ENCODE assay signal across 9 mouse cellular contexts in genomic region chr16:18213689-18214088, GRCm38 (mm10). TPM values are rescaled to one million over a fixed set of nuclear protein-coding genes. Genes with fewer than 3 reads are reported as not detected.
A peak's percentile ranks its signal among the peaks of the same experiment; 100 is the strongest.
DNase-seq lines count a peak whose midpoint lies in the region; ATAC-seq and TF ChIP-seq lines count a peak whose summit lies in the region.
"Had no signal": no experiment of that assay in that cellular context is flagged by ENCODE, and none has a peak within 500 bp of the region (broad histone marks: within the 10 kb centered on the region; RNA-seq: fewer than 3 reads in every experiment).

No protein-coding gene starts in this region.

- peak; percentile 93 for ATAC-seq in forebrain, embryonic 11.5 days (replicated peaks; ENCODE audit: low FRiP score)
- peak; percentile 91 for ATAC-seq in neural tube, embryonic 14.5 days (ENCODE audit: low read depth)

- 29% methylated on average over 6 of the region's 6 CpGs for WGBS in forebrain, embryonic 11.5 days
- WGBS in neural tube, embryonic 14.5 days, result 12% methylated on average over 6 of the region's 6 CpGs
- WGBS in thymus, adult 2 months, result 79% methylated on average over 6 of the region's 6 CpGs
- 62% methylated on average over 6 of the region's 6 CpGs for WGBS in heart, embryonic 10.5 days

- no peaks in the 10 kb centered on the region; the same call in 1 of the 2 replicates for H3K27me3 ChIP-seq in forebrain, embryonic 11.5 days (ENCODE audit: control insufficient read depth, insufficient read depth, low read length)
- H3K27me3 ChIP-seq in neural tube, embryonic 14.5 days (ENCODE audit: control insufficient read depth, insufficient read depth, low read length), result no peaks in the 10 kb centered on the region
- H3K27me3 ChIP-seq in thymus, adult 2 months (ENCODE audit: control insufficient read depth, insufficient read depth, low read length), result no peaks in the 10 kb centered on the region
- peaks cover 26% of the 10 kb centered on the region; the same call in 1 of the 2 replicates for H3K27me3 ChIP-seq in heart, embryonic 10.5 days (ENCODE audit: insufficient read depth, poor library complexity, severe bottlenecking)

- peak overlapping the region; percentile 71 for H3K27ac ChIP-seq in forebrain, embryonic 11.5 days (ENCODE audit: low read depth, low read length)
- H3K27ac ChIP-seq in neural tube, embryonic 14.5 days (ENCODE audit: low read depth, low read length), result peak overlapping the region; percentile 79
- no peak overlapping the region for H3K27ac ChIP-seq in thymus, adult 2 months (ENCODE audit: control insufficient read depth, insufficient read depth, low read length)
- H3K27ac ChIP-seq in heart, embryonic 10.5 days, result no peak overlapping the region

- peaks cover 12% of the 10 kb centered on the region for H3K4me1 ChIP-seq in forebrain, embryonic 11.5 days (replicated peaks; ENCODE audit: control insufficient read depth, insufficient read depth, low read length)
- peaks cover 33% of the 10 kb centered on the region for H3K4me1 ChIP-seq in neural tube, embryonic 14.5 days (ENCODE audit: control insufficient read depth, insufficient read depth, low read length)
- H3K4me1 ChIP-seq in thymus, adult 2 months (replicated peaks; ENCODE audit: control insufficient read depth, insufficient read depth, low read length), result peaks cover 3% of the 10 kb centered on the region
- H3K4me1 ChIP-seq in heart, embryonic 10.5 days, result peaks cover 29% of the 10 kb centered on the region

- H3K4me3 ChIP-seq in forebrain, embryonic 11.5 days (ENCODE audit: low read depth, low read length), result no peak overlapping the region
- H3K4me3 ChIP-seq in neural tube, embryonic 14.5 days (ENCODE audit: low read depth, low read length), result peak overlapping the region; percentile 22; the same call in 1 of the 2 replicates
- H3K4me3 ChIP-seq in thymus, adult 2 months (ENCODE audit: control insufficient read depth, insufficient read depth, low read length), result no peak overlapping the region
- H3K4me3 ChIP-seq in heart, embryonic 10.5 days, result no peak overlapping the region

- peak overlapping the region; percentile 31; the same call in 1 of the 2 replicates for H3K9ac ChIP-seq in forebrain, embryonic 11.5 days (ENCODE audit: low read length)
- 0 out of 2 replicates have a peak overlapping the region, but pooled peaks have one; percentile 41 for H3K9ac ChIP-seq in neural tube, embryonic 14.5 days (replicated peaks; ENCODE audit: low read depth, low read length)

- peak; percentile 95 for DNase-seq in embryo, embryonic 10.5 days (ENCODE audit: low spot score)
- peak; percentile 89 for DNase-seq in forebrain, embryonic 11.5 days (ENCODE audit: low spot score)
- DNase-seq in layer of hippocampus, postnatal 14 days (ENCODE audit: low spot score in 2 of 2), result peak; percentile 69 to 74
- DNase-seq in thymus, adult 2 months, result no peak
- no peak for DNase-seq in ovary, postnatal 36 days (ENCODE audit: low spot score)
- DNase-seq in heart, embryonic 10.5 days (ENCODE audit: low spot score), result no peak
- DNase-seq in heart, adult 8-10 months (ENCODE audit: low spot score), result no peak
- DNase-seq: kidney, postnatal 36 days had no signal

- H3K9me3 ChIP-seq in forebrain, embryonic 11.5 days (ENCODE audit: control insufficient read depth, low read length), result no peaks in the 10 kb centered on the region
- H3K9me3 ChIP-seq in neural tube, embryonic 14.5 days (ENCODE audit: control insufficient read depth, low read length), result no peaks in the 10 kb centered on the region
- no peaks in the 10 kb centered on the region for H3K9me3 ChIP-seq in heart, embryonic 10.5 days

- H3K4me2 ChIP-seq in forebrain, embryonic 11.5 days (ENCODE audit: low read depth, low read length, severe bottlenecking), result peak overlapping the region; percentile 33; the same call in 1 of the 2 replicates
- H3K4me2 ChIP-seq in neural tube, embryonic 14.5 days (ENCODE audit: low read depth, low read length), result peak overlapping the region; percentile 42

- no peaks in the 10 kb centered on the region for H3K36me3 ChIP-seq in forebrain, embryonic 11.5 days (ENCODE audit: control insufficient read depth, insufficient read depth, low read length)
- no peaks in the 10 kb centered on the region for H3K36me3 ChIP-seq in neural tube, embryonic 14.5 days (ENCODE audit: control insufficient read depth, insufficient read depth, low read length)
- no peaks in the 10 kb centered on the region for H3K36me3 ChIP-seq in thymus, adult 2 months (ENCODE audit: control insufficient read depth, insufficient read depth, low read length)
- H3K36me3 ChIP-seq in heart, embryonic 10.5 days, result no peaks in the 10 kb centered on the region

- TF ChIP-seq CTCF in thymus, adult 2 months (IDR thresholded peaks at IDR 0.05; ENCODE audit: borderline replicate concordance, control insufficient read depth, extremely low read depth, insufficient read depth, low read length, poor library complexity), result no peak

- no peak for TF ChIP-seq POLR2A in thymus, adult 2 months (IDR thresholded peaks at IDR 0.05; ENCODE audit: control insufficient read depth, extremely low read depth, insufficient read depth, low read length, poor library complexity)

RNA-seq across cellular contexts. Expression of gene Ccdc188, which starts 4.0 kb away (rescaled TPM):
- polyA plus RNA-seq in forebrain, embryonic 11.5 days (2014; fragmentation: Nextera tagmentation; extraction: Ambion mirVana), result not detected in 2 replicates
- not detected for total RNA-seq in layer of hippocampus, postnatal 14 days (2021)
- polyA plus RNA-seq in neural tube, embryonic 14.5 days (2014; fragmentation: Nextera tagmentation; extraction: Ambion mirVana), result not detected in 2 replicates
- polyA plus RNA-seq in thymus, adult 2 months (2012; rRNA removed), result 0.08 TPM in 2 replicates
- not detected in 2 replicates for polyA plus RNA-seq in heart, embryonic 10.5 days (2016; fragmentation: Nextera tagmentation; extraction: Ambion mirVana)
- not detected for total RNA-seq in heart, adult 8-10 months (2022)

RNA-seq across cellular contexts. Expression of gene Zdhhc8, which starts 21.2 kb away (rescaled TPM):
- polyA plus RNA-seq in forebrain, embryonic 11.5 days (2014; fragmentation: Nextera tagmentation; extraction: Ambion mirVana), result 15.8 and 18.6 TPM in 2 replicates
- total RNA-seq in layer of hippocampus, postnatal 14 days (2021), result 10 to 100 TPM; 84.1 to 84.6 TPM
- 12.2 and 13.9 TPM in 2 replicates for polyA plus RNA-seq in neural tube, embryonic 14.5 days (2014; fragmentation: Nextera tagmentation; extraction: Ambion mirVana)
- 316 and 374 TPM in 2 replicates for polyA plus RNA-seq in thymus, adult 2 months (2012; rRNA removed)
- polyA plus RNA-seq in heart, embryonic 10.5 days (2016; fragmentation: Nextera tagmentation; extraction: Ambion mirVana), result 21.2 and 27.5 TPM in 2 replicates
- 10 to 100 TPM; 19.5 to 24.0 (median 20.8) TPM for total RNA-seq in heart, adult 8-10 months (2022)

RNA-seq across cellular contexts. Expression of gene Trmt2a, which starts 34.8 kb away (rescaled TPM):
- 110 TPM in 2 replicates for polyA plus RNA-seq in forebrain, embryonic 11.5 days (2014; fragmentation: Nextera tagmentation; extraction: Ambion mirVana)
- total RNA-seq in layer of hippocampus, postnatal 14 days (2021), result 10 to 100 TPM; 44.6 to 61.7 TPM
- polyA plus RNA-seq in neural tube, embryonic 14.5 days (2014; fragmentation: Nextera tagmentation; extraction: Ambion mirVana), result 78.4 and 81.5 TPM in 2 replicates
- 96.3 and 98.4 TPM in 2 replicates for polyA plus RNA-seq in thymus, adult 2 months (2012; rRNA removed)
- 83.3 and 111 TPM in 2 replicates for polyA plus RNA-seq in heart, embryonic 10.5 days (2016; fragmentation: Nextera tagmentation; extraction: Ambion mirVana)
- 10 to 100 TPM; 15.8 to 19.5 (median 17.7) TPM for total RNA-seq in heart, adult 8-10 months (2022)

RNA-seq across cellular contexts. Expression of gene Ranbp1, which starts 34.8 kb away (rescaled TPM):
- polyA plus RNA-seq in forebrain, embryonic 11.5 days (2014; fragmentation: Nextera tagmentation; extraction: Ambion mirVana), result 1,172 and 1,252 TPM in 2 replicates
- 100 to 1,000 TPM in 1 of 2 experiments, 10 to 100 TPM in 1; 98.3 to 104 TPM for total RNA-seq in layer of hippocampus, postnatal 14 days (2021)
- 400 and 407 TPM in 2 replicates for polyA plus RNA-seq in neural tube, embryonic 14.5 days (2014; fragmentation: Nextera tagmentation; extraction: Ambion mirVana)
- polyA plus RNA-seq in thymus, adult 2 months (2012; rRNA removed), result 81.8 and 116 TPM in 2 replicates
- 601 and 873 TPM in 2 replicates for polyA plus RNA-seq in heart, embryonic 10.5 days (2016; fragmentation: Nextera tagmentation; extraction: Ambion mirVana)
- 10 to 100 TPM; 30.5 to 40.3 (median 34.7) TPM for total RNA-seq in heart, adult 8-10 months (2022)

RNA-seq across cellular contexts. Expression of gene Gm49776, which starts 44.4 kb away (rescaled TPM):
- polyA plus RNA-seq in forebrain, embryonic 11.5 days (2014; fragmentation: Nextera tagmentation; extraction: Ambion mirVana), result 6.2 TPM in 1 of 2 replicates, not detected in the other
- total RNA-seq in layer of hippocampus, postnatal 14 days (2021), result not detected
- not detected in 2 replicates for polyA plus RNA-seq in neural tube, embryonic 14.5 days (2014; fragmentation: Nextera tagmentation; extraction: Ambion mirVana)
- not detected in 2 replicates for polyA plus RNA-seq in thymus, adult 2 months (2012; rRNA removed)
- polyA plus RNA-seq in heart, embryonic 10.5 days (2016; fragmentation: Nextera tagmentation; extraction: Ambion mirVana), result 1.4 and 4.0 TPM in 2 replicates
- total RNA-seq in heart, adult 8-10 months (2022), result not detected

Comparison
In these comparisons a context has a peak if more than half of its experiments do, and no peak if none do; other contexts are left out.
1. DNase-seq: peak in embryo, embryonic 10.5 days (single experiment), forebrain, embryonic 11.5 days (single experiment) and layer of hippocampus, postnatal 14 days (2 of 2); none in thymus, adult 2 months (single experiment), ovary, postnatal 36 days (single experiment), heart, embryonic 10.5 days (single experiment) and heart, adult 8-10 months (single experiment).
2. H3K27ac ChIP-seq: peak in forebrain, embryonic 11.5 days (single experiment) and neural tube, embryonic 14.5 days (single experiment); none in thymus, adult 2 months (single experiment) and heart, embryonic 10.5 days (single experiment).
3. RNA of gene Zdhhc8, which starts 21.2 kb away (polyA plus RNA-seq): 316 to 374 TPM in thymus, adult 2 months; 21.2 to 27.5 TPM in heart, embryonic 10.5 days, 15.8 to 18.6 TPM in forebrain, embryonic 11.5 days and 12.2 to 13.9 TPM in neural tube, embryonic 14.5 days; every median in the first group is over 10 times any median in the second.